Mouse (Mus musculus) thymus, adult 18-20 months (tissue): ENCODE results near the gene Hba-a1.
"Not testable (repeated sequence)": the region's sequence is repeated elsewhere in the genome, so short reads cannot be mapped to it uniquely, and the experiment has no call there.

ENCODE experiments used
- DNase-seq, 2 experiments: peaks; one replicate each; pipeline ENCODE4 v3.0.0; 2022; ENCODE audit warnings: mixed read lengths in 2 of 2

Hba-a1 gene

GRCm38 (mm10) chr11:32265117-32265738 lies 18.1 kb upstream of the Hba-a1 start:
- DNase-seq: no peak

DNA sequence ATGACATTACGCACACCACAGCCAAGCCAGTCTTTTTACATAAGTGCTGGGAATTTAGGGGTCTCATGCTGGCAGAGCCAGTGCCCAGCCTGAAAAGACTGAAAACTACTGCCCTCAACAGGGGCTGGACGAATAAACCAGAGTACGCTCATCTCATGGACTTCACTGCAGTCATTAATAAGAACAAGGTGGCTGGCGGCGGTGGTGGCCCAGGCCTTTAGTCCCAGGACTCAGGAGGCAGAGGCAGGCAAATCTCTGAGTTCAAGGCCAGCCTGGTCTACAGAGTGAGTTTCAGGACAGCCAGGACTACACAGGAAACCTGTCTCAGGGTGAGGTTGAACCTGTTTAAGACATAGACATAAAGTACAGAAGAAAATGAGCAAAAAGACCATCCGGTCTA lies 17.1 kb upstream of the Hba-a1 start:
- DNase-seq: no peak

DNA sequence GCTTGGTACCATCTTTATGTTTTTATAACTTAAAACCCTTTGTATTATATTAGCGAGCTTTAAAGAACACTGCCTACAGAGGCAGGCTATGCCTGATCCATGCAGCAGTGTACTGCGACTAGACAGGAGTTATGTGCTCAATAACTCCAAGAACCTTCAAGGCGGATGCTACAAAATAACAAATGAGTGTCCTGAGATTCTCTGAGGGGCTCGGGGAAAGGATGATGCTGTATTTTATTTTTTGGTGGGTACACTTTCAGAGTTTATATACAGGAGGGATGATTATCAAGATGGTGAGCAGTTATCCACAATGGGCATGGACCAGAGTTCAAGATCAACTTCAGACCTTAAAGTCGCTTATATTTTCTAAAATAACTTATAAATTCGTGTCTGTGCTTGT lies 16.5 kb upstream of the Hba-a1 start:
- DNase-seq: no peak

- DNase-seq: peak; percentile 93
Measured at GRCm38 (mm10) chr11:32267188-32267884, 16.0 kb upstream of the Hba-a1 start, which contains the start of gene Nprl3. TSS of gene Nprl3 (minus strand) at chr11:32267707.

DNA sequence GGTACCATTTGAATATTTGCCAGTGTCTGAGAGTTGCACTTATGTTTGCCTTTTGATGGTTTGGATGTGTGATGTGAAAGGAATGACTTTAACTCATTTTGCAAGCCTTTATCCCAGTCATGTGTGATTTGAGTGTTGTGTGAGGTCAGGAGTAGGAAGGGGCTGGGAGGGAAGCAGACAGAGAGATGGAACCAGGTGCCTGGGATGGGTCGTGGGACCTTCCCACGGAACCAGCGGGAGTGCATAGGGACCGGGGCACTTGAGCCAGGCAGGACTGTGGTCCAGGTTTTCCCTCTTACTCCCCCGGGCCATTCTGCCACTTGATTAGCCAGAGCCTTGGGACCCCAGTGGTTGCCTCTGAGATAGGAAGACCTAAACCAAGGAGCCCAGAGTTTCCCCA lies 15.3 kb upstream of the Hba-a1 start:
- DNase-seq: no peak

- DNase-seq: no peak
Measured at GRCm38 (mm10) chr11:32268952-32269351, 14.4 kb upstream of the Hba-a1 start.

DNA sequence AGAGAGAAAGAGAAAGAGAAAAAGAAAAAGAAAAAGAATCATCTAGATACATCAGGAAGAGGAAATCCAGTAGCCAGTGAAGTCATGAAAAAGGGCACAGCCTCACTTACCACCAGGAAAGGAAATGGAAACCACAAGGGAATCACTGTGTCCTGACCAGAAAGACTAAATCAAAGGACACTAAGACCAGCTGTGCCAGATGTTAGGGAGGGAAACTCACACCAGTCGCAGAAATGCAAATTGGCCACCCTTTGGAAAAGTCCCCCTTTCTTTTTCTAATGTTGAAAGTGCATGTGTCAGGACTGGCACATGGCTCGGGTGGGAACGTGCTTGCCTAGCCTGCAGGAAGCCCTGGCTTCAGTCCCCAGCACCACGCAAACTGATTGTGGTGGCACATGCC lies 12.1 kb upstream of the Hba-a1 start:
- no peak for DNase-seq

GRCm38 (mm10) chr11:32276347-32276746 lies 7.0 kb upstream of the Hba-a1 start, which contains the start of gene Hba-x:
TSS of gene Hba-x (plus strand) at chr11:32276400.
- DNase-seq: no peak

- DNase-seq: no peak
Measured at GRCm38 (mm10) chr11:32277736-32278457, 5.4 kb upstream of the Hba-a1 start.

- DNase-seq: no peak
Measured at GRCm38 (mm10) chr11:32278458-32278957, 4.8 kb upstream of the Hba-a1 start.

DNA sequence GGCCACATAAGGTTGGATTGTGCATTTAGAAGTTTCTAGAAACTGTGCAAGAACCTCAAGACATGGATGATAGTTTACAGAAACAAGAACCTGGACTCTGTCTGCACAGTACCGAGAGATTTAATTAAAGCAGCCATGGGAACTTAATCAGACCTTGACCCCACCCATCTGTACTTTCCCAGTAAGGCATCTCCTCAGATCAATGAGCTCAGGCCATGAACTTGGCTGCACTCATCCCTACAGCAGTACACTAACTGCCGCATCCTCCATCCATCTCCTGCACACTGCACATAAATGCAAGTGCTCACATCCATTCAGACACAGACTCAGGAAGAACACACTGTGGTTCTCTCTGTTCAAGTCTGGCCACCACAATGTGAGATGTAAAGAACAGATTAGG lies 2.7 kb upstream of the Hba-a1 start:
- DNase-seq: no peak

- no peak for DNase-seq
Measured at GRCm38 (mm10) chr11:32281416-32282144, 1.7 kb upstream of the Hba-a1 start.

- DNase-seq: not testable (repeated sequence)
Measured at GRCm38 (mm10) chr11:32284582-32284981, 1.3 kb downstream of the Hba-a1 start.

GRCm38 (mm10) chr11:32285031-32285775 lies 1.9 kb downstream of the Hba-a1 start:
- no peak for DNase-seq

DNA sequence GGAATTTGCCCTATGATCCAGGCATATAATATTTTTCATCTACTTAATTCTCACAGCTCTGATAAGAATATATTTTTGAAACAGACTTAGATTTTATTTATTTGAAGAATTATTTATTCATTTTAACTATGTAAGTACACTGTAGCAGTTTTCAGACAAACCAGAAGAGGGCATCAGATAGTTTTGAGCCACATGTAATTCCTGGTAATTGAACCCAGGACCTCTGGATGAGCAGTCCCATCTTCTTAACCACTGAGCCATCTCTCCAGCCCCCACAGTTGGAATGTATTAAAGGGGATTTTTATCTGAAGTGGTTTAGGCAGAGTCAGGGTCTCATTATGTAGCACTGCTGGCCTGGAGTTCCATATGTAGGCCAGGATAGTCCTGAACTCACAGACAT lies 2.6 kb downstream of the Hba-a1 start:
- DNase-seq: not testable (repeated sequence)

DNA sequence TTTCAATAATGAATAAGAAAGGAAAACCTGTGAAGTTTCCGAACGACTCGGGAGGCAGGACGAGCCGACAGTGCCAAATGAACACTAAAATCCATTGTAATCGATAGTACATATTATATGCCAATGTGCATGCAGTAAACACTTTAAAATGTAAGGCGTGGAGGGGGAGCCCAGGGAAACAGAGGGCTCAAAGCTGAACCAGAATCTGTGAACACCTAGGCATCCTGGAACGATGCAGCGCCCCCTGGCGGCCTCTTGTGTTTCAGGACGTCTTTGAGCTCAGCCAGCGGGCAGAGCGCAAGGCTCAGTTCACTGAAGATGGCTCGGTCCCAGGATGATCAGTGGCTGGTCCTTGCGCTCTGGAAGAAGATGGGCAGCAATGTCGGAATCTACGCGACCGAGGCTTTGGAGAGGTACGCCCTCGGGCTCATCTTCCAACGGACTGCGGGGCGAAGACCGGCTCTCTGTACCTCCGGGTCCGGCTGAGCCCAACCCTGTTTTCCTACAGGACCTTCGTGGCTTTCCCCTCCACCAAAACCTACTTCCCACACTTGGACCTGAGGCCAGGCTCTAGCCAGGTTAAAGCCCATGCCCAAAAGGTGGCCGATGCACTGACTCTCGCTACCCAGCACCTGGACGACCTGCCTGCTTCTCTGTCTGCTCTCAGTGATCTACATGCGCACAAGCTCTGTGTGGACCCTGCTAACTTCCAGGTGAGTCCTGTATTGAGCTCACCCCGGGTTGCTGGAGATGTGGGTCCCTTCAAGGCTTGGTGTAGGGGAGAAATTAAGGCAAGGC lies 3.6 kb downstream of the Hba-a1 start, which contains the start of gene Hbq1b:
TSS of gene Hbq1b (plus strand) at position 271 of the 798 bp plus-strand sequence.
- peak; percentile 41 to 48 for DNase-seq

DNA sequence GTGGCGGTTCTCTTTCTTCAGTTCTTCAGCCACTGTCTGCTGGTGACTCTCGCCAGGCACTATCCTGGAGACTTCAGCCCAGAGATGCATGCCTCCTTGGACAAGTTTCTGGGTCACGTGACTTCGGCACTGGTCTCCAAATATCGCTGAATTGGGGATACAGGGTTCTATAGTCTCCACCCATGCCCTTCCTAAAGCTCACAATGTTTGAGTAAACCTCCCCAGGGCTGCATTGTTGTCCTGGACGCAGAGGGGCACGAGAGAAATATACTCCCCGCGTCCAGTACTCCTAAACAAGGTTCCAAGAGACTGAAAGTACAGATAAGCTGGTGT lies 4.1 kb downstream of the Hba-a1 start:
- no peak for DNase-seq

DNA sequence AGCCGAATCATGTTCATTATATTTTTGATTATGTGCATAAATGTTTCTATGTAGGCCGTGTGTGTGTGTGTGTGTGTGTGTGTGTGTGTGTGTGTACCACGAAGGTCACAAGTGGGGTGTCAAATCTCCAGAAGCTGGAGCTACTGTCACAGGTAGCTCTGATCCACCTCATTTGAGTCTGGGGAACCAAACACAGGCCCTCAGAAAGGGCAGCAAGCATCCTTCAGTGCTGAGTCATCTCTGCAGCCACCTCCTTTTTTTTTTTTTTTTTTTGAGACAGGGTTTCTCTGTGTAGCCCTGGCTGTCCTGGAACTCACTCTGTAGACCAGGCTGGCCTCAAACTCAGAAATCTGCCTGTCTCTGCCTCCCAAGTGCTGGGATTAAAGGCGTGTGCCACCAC lies 9.5 kb downstream of the Hba-a1 start:
- not testable (repeated sequence) for DNase-seq

DNA sequence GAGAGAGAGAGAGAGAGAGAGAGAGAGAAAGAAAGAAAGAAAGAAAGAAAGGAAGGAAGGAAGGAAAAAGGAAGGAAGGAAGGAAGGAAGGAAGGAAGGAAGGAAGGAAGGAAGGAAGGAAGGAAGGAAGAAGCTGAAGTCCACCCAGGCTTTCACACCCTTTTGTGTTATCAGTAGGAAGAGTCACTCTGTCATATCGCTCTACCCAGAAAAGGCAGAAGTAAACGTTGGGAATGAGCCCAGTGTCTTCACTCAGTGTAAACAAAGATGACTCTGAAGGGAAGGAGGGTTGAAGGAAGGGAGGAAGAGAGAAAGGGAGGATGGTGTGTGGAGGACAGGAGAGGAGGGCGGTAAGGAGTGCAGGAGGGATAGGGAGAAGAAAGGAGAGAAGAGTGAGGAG lies 10.2 kb downstream of the Hba-a1 start:
- DNase-seq: not testable (repeated sequence)

DNA sequence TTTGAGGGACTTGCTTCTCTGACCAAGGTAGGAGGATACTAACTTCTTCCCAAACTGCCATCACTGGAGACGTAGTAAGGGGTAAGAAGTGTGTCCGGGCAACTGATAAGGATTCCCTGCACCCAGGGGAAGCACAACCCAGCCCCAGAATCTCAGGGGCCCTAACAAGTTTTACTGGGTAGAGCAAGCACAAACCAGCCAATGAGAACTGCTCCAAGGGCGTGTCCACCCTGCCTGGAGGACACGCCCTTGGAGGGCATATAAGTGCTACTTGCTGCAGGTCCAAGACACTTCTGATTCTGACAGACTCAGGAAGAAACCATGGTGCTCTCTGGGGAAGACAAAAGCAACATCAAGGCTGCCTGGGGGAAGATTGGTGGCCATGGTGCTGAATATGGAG lies 12.9 kb downstream of the Hba-a1 start, which contains the start of gene Hba-a2:
TSS of gene Hba-a2 (plus strand) at position 287 of the 400 bp plus-strand sequence.
- not testable (repeated sequence) for DNase-seq

DNA sequence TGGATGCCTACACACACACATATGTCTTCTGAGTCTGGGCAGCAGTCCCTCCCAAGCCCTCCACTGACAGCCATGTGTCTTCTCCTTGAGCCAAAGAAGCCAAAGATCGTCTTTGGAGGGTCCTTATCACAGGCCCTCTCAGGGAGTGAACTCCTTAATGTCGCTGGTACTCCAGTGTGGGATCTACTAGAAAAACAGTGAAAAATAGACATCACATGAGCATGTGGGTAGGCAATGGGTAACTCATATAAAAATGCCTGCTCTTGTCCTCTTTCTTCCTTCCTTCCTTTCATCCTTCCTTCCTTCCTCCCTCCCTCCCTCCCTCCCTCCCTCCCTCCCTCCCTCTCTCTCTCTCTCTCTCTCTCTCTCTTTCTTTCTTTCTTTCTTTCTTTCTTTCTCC lies 14.1 kb downstream of the Hba-a1 start:
- DNase-seq: not testable (repeated sequence)
